Mouse (Mus musculus): Measurements from ENCODE around the gene Itga8. TPM values are rescaled to one million over a fixed set of nuclear protein-coding genes. Genes with fewer than 3 reads are reported as not detected.

Itga8 gene
- polyA plus RNA-seq, 1 experiment from 2014 or later = 18.6 TPM

DNA sequence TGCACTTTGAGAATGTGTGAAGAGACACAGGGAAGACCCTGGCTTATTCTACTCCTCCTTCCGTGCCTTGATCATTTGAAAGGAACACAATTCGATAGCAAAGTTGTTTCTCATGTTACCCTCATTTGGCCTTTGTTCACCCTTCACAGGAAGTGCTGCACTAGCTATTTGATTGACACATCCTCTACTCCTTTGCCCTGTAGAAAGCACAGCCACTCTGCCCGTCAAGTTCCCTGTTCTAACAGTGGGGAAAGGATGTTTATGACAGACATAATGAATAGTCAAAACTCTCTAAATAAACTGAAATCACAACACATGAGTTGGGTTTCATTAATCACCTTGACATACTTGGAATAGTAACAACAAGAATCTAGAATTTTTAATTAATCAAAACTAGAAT lies 73.4 kb downstream of the Itga8 start:
- no peaks in the 10 kb centered on the region for H3K9me3 ChIP-seq (replicated peaks)
- ATAC-seq (ENCODE audit: insufficient number of reproducible peaks, low FRiP score, low TSS enrichment, low read depth) = no peak
- no peaks in the 10 kb centered on the region for H3K36me3 ChIP-seq
- H3K27me3 ChIP-seq = no peaks in the 10 kb centered on the region
- no peak overlapping the region for H3K4me2 ChIP-seq (replicated peaks)
- H3K27ac ChIP-seq (replicated peaks) = no peak overlapping the region
- 0 out of 2 replicates have a peak, but pooled peaks cover 4% of the 10 kb centered on the region for H3K4me1 ChIP-seq
- WGBS = 47% methylated on average over 3 of the region's 3 CpGs
- no peak overlapping the region for H3K4me3 ChIP-seq (replicated peaks)
- H3K9ac ChIP-seq = no peak overlapping the region

- no peak overlapping the region for H3K4me2 ChIP-seq (replicated peaks)
- no peak overlapping the region for H3K27ac ChIP-seq (replicated peaks)
- no peaks in the 10 kb centered on the region for H3K36me3 ChIP-seq
- H3K4me1 ChIP-seq = 0 out of 2 replicates have a peak, but pooled peaks cover 4% of the 10 kb centered on the region
- no peaks in the 10 kb centered on the region for H3K27me3 ChIP-seq
- no peaks in the 10 kb centered on the region for H3K9me3 ChIP-seq (replicated peaks)
- ATAC-seq (ENCODE audit: insufficient number of reproducible peaks, low FRiP score, low TSS enrichment, low read depth) = no peak
- no peak overlapping the region for H3K9ac ChIP-seq
- WGBS = 19% methylated on average over 2 of the region's 2 CpGs
- H3K4me3 ChIP-seq (replicated peaks) = no peak overlapping the region
These were observed 74.5 kb downstream of the Itga8 start for GRCm38 (mm10) chr2:12227243-12227642.

GRCm38 (mm10) chr2:12226367-12226766 lies 75.4 kb downstream of the Itga8 start:
- Histone ChIP-seq H3K27ac (replicated peaks) (no peak overlapping the region), H3K27me3 (no peaks in the 10 kb centered on the region), H3K4me3 (replicated peaks) (no peak overlapping the region), H3K36me3 (no peaks in the 10 kb centered on the region), H3K9ac (no peak overlapping the region), H3K4me2 (replicated peaks) (no peak overlapping the region), H3K4me1 (0 out of 2 replicates have a peak, but pooled peaks cover 4% of the 10 kb centered on the region), H3K9me3 (replicated peaks) (no peaks in the 10 kb centered on the region)
- 53% methylated on average over 1 of the region's 1 CpGs for WGBS
- no peak for ATAC-seq (ENCODE audit: insufficient number of reproducible peaks, low FRiP score, low TSS enrichment, low read depth)

- Histone ChIP-seq H3K27ac (replicated peaks) (no peak overlapping the region; the same call in 1 of the 2 replicates), H3K4me3 (replicated peaks) (no peak overlapping the region), H3K9ac (no peak overlapping the region), H3K9me3 (replicated peaks) (no peaks in the 10 kb centered on the region), H3K27me3 (no peaks in the 10 kb centered on the region), H3K36me3 (no peaks in the 10 kb centered on the region), H3K4me2 (replicated peaks) (no peak overlapping the region), H3K4me1 (0 out of 2 replicates have a peak, but pooled peaks cover 4% of the 10 kb centered on the region)
- WGBS = 44% methylated on average over 2 of the region's 2 CpGs
- ATAC-seq (ENCODE audit: insufficient number of reproducible peaks, low FRiP score, low TSS enrichment, low read depth) = no peak
These were observed 80.1 kb downstream of the Itga8 start for GRCm38 (mm10) chr2:12221671-12222070.

GRCm38 (mm10) chr2:12213464-12213790 lies 88.3 kb downstream of the Itga8 start:
- H3K27ac ChIP-seq (replicated peaks) = peak overlapping the region; percentile 74
- H3K9me3 ChIP-seq (replicated peaks) = no peaks in the 10 kb centered on the region
- H3K27me3 ChIP-seq = no peaks in the 10 kb centered on the region
- H3K4me1 ChIP-seq = peaks cover 10% of the 10 kb centered on the region
- H3K36me3 ChIP-seq = 0 out of 2 replicates have a peak, but pooled peaks cover 7% of the 10 kb centered on the region
- no peak for ATAC-seq (ENCODE audit: insufficient number of reproducible peaks, low FRiP score, low TSS enrichment, low read depth)
- WGBS = 13% methylated on average over 4 of the region's 4 CpGs
- no peak overlapping the region for H3K9ac ChIP-seq
- no peak overlapping the region for H3K4me3 ChIP-seq (replicated peaks)
- no peak overlapping the region for H3K4me2 ChIP-seq (replicated peaks)

- H3K36me3 ChIP-seq = 0 out of 2 replicates have a peak, but pooled peaks cover 7% of the 10 kb centered on the region
- no peak overlapping the region for H3K9ac ChIP-seq
- ATAC-seq (ENCODE audit: insufficient number of reproducible peaks, low FRiP score, low TSS enrichment, low read depth) = no peak
- H3K4me2 ChIP-seq (replicated peaks) = no peak overlapping the region
- H3K27ac ChIP-seq (replicated peaks) = peak overlapping the region; percentile 74
- no peak overlapping the region for H3K4me3 ChIP-seq (replicated peaks)
- 21% methylated on average over 3 of the region's 3 CpGs for WGBS
- peaks cover 10% of the 10 kb centered on the region for H3K4me1 ChIP-seq
- no peaks in the 10 kb centered on the region for H3K27me3 ChIP-seq
- H3K9me3 ChIP-seq (replicated peaks) = no peaks in the 10 kb centered on the region
These were observed 88.9 kb downstream of the Itga8 start for GRCm38 (mm10) chr2:12212662-12213463.

- H3K4me2 ChIP-seq (replicated peaks) = no peak overlapping the region
- H3K9ac ChIP-seq = no peak overlapping the region
- no peaks in the 10 kb centered on the region for H3K9me3 ChIP-seq (replicated peaks)
- ATAC-seq (ENCODE audit: insufficient number of reproducible peaks, low FRiP score, low TSS enrichment, low read depth) = no peak
- no peaks in the 10 kb centered on the region for H3K36me3 ChIP-seq
- no peak overlapping the region for H3K27ac ChIP-seq (replicated peaks)
- peaks cover 6% of the 10 kb centered on the region; the same call in 1 of the 2 replicates for H3K4me1 ChIP-seq
- no peak overlapping the region for H3K4me3 ChIP-seq (replicated peaks)
- no peaks in the 10 kb centered on the region for H3K27me3 ChIP-seq
- WGBS = 58% methylated on average over 6 of the region's 6 CpGs
These were observed 93.6 kb downstream of the Itga8 start for GRCm38 (mm10) chr2:12208142-12208541.

- H3K4me2 ChIP-seq (replicated peaks) = no peak overlapping the region
- H3K4me1 ChIP-seq = no peaks in the 10 kb centered on the region
- H3K27ac ChIP-seq (replicated peaks) = no peak overlapping the region
- WGBS = 77% methylated on average over 5 of the region's 5 CpGs
- H3K9me3 ChIP-seq (replicated peaks) = no peaks in the 10 kb centered on the region
- no peak for ATAC-seq (ENCODE audit: insufficient number of reproducible peaks, low FRiP score, low TSS enrichment, low read depth)
- H3K27me3 ChIP-seq = no peaks in the 10 kb centered on the region
- H3K9ac ChIP-seq = no peak overlapping the region
- H3K4me3 ChIP-seq (replicated peaks) = no peak overlapping the region
- 0 out of 2 replicates have a peak, but pooled peaks cover 3% of the 10 kb centered on the region for H3K36me3 ChIP-seq
These were observed 95.4 kb downstream of the Itga8 start for GRCm38 (mm10) chr2:12206353-12206752.

GRCm38 (mm10) chr2:12205875-12206274 lies 95.8 kb downstream of the Itga8 start:
- H3K9ac ChIP-seq = no peak overlapping the region
- no peak overlapping the region for H3K27ac ChIP-seq (replicated peaks)
- 59% methylated on average over 5 of the region's 5 CpGs for WGBS
- H3K27me3 ChIP-seq = no peaks in the 10 kb centered on the region
- H3K36me3 ChIP-seq = 0 out of 2 replicates have a peak, but pooled peaks cover 3% of the 10 kb centered on the region
- H3K9me3 ChIP-seq (replicated peaks) = no peaks in the 10 kb centered on the region
- no peaks in the 10 kb centered on the region for H3K4me1 ChIP-seq
- no peak overlapping the region for H3K4me2 ChIP-seq (replicated peaks)
- no peak overlapping the region for H3K4me3 ChIP-seq (replicated peaks)
- no peak for ATAC-seq (ENCODE audit: insufficient number of reproducible peaks, low FRiP score, low TSS enrichment, low read depth)

GRCm38 (mm10) chr2:12203231-12203630 lies 98.5 kb downstream of the Itga8 start:
- WGBS = 88% methylated on average over 10 of the region's 10 CpGs
- Histone ChIP-seq H3K4me1 (no peaks in the 10 kb centered on the region), H3K9ac (no peak overlapping the region), H3K27ac (replicated peaks) (no peak overlapping the region), H3K27me3 (no peaks in the 10 kb centered on the region), H3K4me2 (replicated peaks) (no peak overlapping the region), H3K36me3 (0 out of 2 replicates have a peak, but pooled peaks cover 3% of the 10 kb centered on the region), H3K4me3 (replicated peaks) (no peak overlapping the region), H3K9me3 (replicated peaks) (no peaks in the 10 kb centered on the region)
- ATAC-seq (ENCODE audit: insufficient number of reproducible peaks, low FRiP score, low TSS enrichment, low read depth) = no peak

- H3K4me2 ChIP-seq (replicated peaks) = no peak overlapping the region
- H3K9me3 ChIP-seq (replicated peaks) = no peaks in the 10 kb centered on the region
- no peaks in the 10 kb centered on the region for H3K4me1 ChIP-seq
- 0 out of 2 replicates have a peak, but pooled peaks cover 3% of the 10 kb centered on the region for H3K36me3 ChIP-seq
- H3K4me3 ChIP-seq (replicated peaks) = no peak overlapping the region
- H3K27me3 ChIP-seq = no peaks in the 10 kb centered on the region
- no peak for ATAC-seq (ENCODE audit: insufficient number of reproducible peaks, low FRiP score, low TSS enrichment, low read depth)
- no peak overlapping the region for H3K9ac ChIP-seq
- 52% methylated on average over 7 of the region's 7 CpGs for WGBS
- no peak overlapping the region for H3K27ac ChIP-seq (replicated peaks)
These were observed 103.0 kb downstream of the Itga8 start for GRCm38 (mm10) chr2:12198699-12199098.

- ATAC-seq (ENCODE audit: insufficient number of reproducible peaks, low FRiP score, low TSS enrichment, low read depth) = no peak
- no peak overlapping the region for H3K27ac ChIP-seq (replicated peaks)
- no peaks in the 10 kb centered on the region for H3K9me3 ChIP-seq (replicated peaks)
- H3K4me2 ChIP-seq (replicated peaks) = no peak overlapping the region
- no peak overlapping the region for H3K4me3 ChIP-seq (replicated peaks)
- 86% methylated on average over 3 of the region's 3 CpGs for WGBS
- H3K4me1 ChIP-seq = no peaks in the 10 kb centered on the region
- 0 out of 2 replicates have a peak, but pooled peaks cover 3% of the 10 kb centered on the region for H3K36me3 ChIP-seq
- H3K27me3 ChIP-seq = no peaks in the 10 kb centered on the region
- no peak overlapping the region for H3K9ac ChIP-seq
These were observed 103.5 kb downstream of the Itga8 start for GRCm38 (mm10) chr2:12198214-12198613.
